Mouse (Mus musculus) retina, embryonic 14.5 days (tissue): ENCODE data around the gene Sec14l1.

ENCODE experiments used
- DNase-seq: peaks from one replicate; pipeline ENCODE4 v3.0.0-alpha.2; 2015; ENCODE audit warnings: low spot score

The Sec14l1 gene

DNA sequence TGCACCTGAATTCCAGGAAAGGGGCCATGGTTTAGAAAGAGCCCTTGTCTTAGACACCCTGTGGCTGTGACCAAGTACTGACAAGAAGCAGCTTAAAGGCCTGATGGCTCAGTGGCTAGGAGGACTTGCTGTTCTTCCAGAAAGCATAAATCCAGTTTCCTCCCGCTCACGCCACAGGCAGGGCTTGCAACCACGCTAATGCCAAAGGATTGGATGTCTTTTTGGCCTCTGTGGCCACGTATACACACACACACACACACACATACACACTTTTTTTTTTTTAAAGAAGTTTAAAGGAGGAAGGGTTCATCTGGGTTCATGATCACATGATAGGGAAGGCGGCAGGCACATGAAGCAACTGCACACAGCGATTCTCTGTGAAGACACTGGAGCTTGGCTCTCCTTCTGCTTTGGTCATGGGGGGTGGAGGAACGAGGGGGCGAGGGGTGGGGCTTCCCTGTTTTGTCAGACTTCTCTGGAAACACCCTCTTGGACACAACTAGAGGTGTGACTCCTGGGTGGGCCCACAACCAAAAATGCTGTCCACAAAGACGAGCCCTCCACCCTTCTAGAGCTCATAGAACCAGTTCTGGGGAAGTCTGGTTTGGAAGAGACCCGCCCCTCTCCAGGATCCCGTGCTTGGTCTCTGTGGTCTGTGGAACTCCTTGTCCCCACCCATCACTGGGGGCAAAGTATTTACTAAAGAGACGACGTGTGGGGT, 26.5 kb upstream of the Sec14l1 start:
- no peak for DNase-seq

DNA sequence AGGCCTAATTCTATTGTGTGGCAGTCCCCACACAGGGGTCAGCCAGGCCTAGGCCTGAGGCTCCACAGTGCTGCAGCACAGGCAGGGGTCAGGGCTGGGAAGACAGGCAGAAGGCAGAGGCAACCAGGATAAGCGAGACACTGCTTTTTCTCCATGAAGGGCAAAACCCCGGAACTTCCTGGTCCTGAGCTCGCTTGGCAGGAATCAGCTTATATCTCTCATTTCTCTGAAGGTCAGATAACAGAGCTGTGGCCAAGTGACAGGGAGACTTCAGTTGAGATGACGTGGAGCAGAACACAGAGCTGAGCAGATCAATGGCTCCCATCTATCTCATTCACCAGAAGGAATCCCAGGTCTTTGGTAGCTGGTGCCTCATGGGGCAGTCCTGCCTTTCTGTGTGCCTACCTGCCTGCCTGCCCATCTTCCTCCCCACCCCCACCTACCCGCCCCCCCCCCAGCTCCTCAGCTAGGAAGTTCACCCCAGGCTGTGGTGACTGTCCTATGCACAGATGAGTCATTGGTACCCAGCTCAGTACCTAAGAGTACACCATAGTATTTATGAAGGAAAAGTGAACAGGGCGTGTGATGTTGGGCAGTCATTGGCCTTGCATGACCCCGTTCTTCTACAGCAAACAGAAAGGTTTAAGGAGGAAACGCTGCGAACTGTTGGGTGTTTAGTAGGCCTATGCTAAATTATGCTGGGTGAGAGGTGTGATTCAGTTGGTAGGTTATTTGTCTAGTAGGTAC, 25.1 kb upstream of the Sec14l1 start:
- no peak for DNase-seq

DNA sequence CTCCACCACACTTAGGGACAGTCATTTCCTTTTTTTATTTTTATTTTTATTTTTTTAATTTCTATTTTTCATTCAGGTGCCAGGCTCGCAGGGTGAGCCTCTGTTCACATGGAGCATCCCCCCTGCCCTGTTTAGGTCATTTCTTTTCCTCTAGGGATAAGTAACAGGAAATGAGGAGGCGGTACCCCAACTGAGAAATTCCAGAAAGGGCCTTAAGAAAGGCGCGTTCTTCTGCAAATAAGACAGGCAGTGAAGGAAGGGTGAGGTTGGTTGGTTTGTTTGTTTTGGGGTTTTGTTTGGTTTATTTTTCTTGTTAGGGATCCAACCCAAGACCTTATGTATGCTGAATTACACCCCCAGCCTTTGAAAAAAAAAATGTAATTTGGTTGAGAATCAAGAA, 23.6 kb upstream of the Sec14l1 start:
- no peak for DNase-seq

DNA sequence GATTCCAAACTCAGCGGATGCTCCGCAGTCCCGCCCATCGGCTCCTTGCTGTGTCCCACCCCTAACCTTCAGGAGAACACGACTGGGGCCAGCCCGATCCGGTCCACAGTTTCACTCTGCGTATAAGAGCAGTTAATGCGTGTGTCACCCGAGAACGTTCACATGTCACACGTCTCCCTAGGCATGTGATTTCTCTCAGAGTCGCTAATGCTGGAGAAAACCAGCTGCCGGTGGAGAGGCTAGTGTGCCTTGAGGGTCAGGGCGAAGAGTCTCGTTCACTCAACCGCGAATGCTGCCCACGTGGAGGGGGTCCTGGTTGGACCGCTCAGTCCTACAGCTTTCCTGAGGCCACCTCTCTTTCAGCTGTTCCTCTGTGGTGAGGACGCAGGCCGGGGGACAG, 23.1 kb upstream of the Sec14l1 start:
- DNase-seq = peak; percentile 51

DNA sequence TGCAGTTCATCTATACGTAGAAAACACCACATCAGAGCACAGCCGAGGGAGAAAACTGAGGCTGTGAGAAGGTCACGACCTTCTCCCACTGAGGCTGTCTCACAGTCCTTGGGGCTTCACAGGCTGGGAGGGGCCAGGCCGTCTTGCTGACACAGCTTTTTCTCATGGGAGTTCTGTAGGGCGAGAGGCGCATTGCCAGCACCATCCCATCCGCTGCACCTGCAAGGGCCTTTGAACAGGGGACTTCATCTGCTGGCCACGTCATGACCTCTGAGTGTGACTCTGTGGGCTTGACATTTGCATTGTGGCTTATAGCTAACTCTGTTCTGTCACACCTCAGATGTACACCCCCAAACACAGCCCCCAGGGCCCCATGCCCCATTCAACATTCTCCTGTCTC, 22.3 kb upstream of the Sec14l1 start:
- peak; percentile 48 for DNase-seq

DNA sequence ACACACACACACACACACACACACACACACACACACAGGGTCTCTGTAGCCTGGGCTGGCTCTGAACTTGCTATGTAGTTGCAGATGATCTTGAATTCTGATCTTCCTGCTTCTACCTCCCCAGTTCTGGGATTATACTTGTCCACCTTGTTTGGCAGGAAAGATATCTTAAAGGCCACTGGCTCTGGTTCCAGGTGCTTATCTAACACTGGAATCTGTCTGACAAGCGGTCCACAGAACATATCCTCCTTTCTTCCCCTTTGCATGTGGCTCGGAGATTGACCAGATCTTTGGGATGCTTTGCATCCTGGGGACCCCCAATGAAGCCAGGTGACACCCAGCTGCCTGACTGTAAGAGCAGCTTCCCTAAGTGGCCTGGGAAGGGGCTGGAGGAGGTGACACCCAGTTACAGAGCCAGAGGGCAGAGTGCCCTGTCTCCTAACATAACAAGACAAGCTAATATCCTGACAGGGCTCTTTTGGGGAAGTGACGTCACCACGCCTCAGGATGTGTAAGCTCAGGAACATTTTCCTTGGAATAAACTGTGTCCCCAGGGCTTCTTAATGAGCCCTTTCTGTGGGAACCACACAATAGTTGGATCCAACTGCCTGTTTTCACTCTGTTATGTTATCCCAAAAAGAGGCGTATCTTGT, 20.9 kb upstream of the Sec14l1 start:
- DNase-seq = no peak

DNA sequence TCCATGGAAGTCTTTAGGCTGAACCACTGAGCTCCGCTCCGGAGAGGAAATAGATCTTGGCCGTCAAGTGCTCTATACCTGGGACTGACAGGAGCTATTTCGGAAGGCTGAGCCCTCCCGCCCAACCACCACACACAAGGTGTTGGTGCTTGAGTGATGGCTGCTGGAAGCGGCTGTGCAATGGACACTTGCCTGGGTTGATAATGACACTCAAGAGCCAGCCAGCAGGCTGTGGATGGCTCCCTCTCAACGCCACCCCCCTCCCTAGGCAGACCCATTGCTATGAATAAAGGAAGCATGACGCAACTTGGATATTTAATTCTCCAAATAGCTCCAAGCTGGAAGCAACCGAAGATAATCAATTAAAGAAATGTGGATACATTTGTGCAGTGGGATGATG, 20.3 kb upstream of the Sec14l1 start:
- DNase-seq = no peak

DNA sequence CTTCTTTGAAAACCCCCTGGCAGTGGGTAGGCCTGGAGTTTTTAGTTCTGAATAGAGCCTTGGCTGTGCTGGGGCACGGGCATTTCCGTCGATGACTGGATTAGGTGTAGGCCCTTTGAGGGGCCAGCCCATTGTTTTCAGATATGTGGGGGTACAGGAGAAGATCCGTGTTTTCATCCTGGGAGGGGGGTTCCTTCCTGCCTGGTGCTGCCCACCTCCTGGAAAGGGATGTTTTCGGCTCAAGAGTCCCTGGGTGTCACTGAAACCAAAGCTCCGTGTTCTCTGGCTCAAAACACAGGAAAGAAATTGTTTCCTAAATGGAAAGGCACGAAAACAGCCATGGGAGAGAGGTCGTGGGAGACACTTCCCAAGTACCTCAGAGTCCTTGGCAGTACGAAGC, 17.9 kb upstream of the Sec14l1 start:
- no peak for DNase-seq

DNA sequence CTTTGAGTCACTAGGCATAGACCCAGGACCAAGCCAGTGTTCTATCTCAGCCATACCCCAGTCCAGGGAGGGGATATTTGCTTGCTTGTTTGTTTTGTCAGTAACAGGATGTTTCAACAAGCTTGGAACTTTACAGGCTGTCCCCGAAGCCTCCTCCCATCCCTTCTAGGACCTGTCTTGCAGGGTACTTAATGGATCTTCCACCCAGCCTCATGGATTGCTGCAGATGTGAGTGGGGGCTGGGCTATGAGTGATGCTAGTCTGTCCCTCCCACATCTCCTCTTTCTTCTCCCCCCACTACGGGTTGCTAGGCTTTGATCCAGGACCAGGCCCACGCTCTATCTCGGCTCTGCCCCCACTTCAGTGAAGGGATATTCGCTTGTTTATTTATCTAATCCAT, 16.8 kb upstream of the Sec14l1 start:
- DNase-seq = no peak

DNA sequence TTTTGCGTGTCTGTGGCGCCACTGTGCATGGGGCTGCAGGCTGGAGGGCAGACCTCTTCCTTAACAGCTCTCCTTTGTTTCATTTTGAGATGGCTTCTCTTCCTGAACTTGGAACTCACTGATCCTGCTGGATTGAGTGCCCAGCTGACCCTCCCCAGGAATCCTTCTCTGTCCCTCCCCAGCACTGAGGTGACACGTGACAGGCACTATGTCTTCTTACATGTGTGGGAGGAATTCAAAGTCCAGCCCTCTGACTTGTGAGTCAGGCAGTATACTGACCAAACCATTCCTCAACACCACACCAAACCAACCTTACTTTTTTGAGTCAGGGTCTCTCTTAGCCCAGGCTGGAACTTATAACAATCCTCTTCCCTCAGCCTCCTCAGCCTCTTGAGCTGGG, 16.2 kb upstream of the Sec14l1 start:
- DNase-seq = no peak

DNA sequence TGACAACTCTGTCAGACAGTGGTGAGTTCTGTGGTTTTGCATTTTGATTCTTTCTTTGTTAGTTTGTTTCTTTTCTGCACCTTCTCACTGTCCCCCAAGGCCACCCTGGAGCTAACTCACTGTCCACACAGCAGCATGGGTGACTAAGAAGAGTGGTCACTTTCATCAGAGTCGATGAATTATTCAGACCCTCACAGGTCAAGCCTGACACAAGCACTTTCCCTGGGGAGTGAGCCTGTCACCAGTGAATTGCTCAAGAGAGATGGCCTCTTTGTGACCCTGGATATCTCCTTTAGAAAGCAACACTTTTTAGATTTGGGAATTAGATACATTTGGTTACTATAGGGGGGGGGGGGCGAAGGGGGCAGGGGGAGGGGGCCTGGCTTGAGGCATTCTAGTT, 15.6 kb upstream of the Sec14l1 start:
- no peak for DNase-seq

DNA sequence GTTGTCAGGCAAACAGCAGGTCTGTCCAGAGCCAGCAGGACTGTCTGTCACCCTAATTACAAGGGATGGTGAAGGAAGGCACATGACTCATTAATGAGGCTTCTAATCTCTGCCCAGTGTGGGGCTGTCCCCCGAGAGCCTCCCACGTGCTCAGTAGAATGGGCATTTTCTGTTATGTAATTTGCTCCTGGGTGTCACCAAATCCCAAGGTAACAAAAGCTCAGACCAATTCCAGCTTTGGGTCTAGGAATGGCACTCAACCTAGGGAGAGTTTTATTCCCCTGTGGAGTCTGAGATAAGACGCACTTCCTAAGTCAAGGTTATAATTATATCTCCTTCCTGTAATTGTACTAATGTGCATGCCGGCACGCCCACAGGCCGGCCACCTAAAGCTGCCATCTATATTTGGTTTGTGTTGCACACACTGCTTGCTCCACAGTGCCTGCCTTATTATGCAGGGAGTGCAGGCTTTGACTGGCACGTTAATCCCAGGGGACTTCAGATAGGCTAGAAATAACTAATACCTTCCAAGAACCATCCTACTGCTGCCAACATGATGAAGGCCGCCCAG, 13.5 kb upstream of the Sec14l1 start:
- DNase-seq = no peak

DNA sequence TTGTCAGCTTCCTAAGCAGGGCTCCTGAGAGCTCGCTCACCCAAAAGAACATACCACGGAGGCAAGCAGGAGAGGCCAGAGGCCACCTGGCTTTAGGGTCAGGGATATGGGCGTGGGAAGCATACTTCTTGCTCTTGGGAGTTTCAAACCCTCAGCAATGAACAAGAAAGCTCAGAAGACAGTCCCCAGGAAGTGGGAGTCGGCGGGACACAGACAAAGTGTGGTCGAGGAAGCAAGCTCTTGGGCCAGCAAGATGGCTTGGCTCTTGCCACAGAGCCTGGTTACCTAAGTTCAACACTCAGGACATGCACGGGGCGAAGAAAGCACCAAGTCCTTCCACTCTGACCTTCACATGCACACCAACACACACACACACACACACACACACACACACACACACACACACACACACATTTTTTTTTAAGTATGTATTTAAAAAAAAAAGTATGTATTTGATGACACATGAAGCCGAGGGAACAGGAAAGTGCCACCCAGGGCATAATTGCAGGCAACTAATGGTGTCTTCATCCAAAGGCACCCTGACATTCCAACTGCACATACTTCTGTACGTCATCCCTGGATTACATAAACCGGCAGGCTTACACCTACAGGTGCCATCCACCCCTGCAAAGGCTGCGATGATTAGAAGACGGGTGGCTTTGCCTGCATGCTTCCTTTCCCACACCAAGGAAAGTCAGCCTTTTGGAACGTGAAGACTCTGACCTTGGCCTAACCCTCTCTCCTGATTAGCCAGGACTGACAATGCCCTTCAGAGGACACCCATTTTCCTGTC, 12.8 kb upstream of the Sec14l1 start:
- DNase-seq = no peak

DNA sequence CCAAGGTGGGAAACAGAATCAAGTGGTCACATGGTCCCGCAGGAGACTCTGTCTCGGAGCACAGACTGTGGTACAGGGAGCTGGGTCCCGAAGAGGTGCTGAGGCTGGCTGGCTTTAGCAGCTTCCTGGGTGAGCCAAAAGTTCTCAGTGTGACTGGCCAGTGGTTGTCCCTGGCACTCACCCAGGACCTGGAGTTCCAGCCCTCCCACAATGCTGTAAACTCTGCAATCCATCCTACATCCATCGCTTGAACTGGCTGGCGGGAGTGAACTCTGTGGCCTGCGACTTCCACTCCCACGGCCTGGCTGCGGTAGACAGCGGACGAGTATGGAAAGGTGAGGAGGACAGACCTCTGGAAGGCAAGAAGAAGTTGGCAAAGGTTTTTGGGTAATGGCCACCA, 11.4 kb upstream of the Sec14l1 start:
- no peak for DNase-seq

DNA sequence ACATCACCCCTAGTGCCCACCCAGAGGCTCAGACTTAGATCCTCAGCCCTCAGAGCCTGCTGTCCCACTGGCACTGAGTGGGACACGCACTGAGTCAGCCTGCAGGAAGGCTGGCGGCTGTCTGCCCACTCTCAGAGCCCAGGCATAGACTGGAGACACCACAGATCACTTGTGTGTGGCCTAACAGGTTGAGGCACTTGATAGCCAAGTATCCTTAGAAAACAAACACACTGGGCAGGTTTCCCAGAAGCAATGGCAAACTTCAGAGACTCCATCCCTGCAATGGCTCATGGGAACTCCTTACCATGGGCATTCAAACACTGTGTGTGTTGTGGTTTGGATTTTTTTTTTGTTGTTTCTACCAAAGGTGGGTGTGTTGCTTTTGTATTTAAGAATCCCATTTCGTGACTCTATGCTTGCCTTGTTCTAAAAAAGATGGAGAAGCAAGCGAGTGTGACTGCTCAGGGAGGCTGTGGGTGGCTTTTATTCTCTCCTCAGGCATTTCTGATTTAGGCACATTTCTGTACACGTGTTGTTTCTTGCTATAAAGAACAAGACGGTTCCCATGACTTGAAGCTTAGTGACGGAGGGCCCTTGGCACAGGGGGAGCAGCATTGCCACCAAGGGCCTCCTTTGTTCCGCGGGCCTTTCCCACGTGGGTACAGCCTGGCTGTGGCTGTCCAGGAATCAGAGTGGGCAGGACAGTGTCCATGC, 10.8 kb upstream of the Sec14l1 start:
- DNase-seq = no peak

DNA sequence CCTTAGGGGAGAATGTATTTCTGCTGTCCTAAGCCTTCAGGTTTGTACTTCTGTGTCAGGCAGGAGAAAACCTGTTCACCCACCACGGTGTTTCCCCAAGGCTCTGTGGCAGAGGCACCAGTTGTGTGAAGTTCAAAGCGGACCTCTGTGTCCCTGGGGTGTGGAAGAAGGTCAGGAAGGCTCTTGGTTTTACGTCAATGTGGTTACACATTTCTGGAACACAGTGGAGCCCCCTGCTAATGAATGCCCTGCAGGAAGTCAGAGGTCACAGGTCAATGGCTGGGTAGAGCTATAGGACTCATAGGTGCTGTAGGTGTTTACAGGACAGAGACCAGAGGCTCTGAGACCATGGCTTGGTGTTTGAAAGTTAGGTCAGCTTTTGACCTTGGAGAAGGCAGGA, 9.7 kb upstream of the Sec14l1 start:
- no peak for DNase-seq

DNA sequence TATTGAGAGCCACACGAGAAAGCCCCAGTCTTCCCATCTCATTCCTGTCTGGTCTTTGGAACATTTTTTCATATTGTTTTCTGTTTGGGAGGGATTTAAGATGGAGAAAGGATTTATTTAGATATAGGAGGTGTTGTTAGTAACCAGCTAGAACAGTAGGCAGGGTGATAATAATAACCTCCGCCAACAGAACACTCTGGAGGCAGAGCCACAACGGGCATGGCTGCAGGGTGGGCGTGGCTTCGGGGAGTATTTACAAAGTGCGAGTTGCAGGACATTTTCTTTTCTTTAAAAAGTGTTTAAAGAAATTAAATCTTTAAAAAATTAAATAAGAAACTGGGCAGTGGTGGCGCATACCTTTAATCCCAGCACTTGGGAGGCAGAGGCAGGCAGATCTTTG, 9.1 kb upstream of the Sec14l1 start:
- DNase-seq = no peak

DNA sequence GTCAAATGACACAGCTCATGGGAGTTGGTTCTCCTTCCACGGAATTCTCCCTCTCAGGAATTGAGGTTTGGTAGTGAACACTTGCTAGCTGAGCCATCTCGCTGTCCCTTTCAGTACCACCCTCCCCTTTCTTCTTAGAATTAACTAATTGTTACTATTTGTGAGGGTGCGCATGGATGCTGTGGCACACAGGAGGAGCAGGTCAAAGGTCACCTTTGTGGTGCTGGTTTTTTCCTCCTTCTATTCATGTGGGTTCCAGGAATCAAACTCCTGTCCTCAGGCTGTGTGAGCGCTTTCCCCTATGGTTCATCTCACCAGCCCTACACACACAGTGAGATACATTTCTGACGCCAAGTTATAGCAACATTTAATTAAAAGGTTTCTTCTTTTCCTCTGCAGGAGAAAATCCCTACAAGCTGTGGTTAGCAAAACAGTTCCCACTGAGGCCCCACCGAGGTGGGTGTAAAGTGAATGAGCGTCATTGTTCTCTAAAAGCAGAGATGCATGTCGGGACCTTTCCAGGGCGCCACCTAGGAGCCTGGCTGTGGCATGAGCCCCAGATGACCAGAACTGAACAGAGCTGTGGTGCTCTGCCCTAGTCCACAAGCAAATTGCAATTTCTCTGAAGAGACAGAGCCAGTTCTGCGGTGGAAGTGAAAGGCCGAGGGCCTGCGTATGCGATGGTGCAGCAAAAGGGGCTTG, 8.2 kb upstream of the Sec14l1 start:
- peak; percentile 71 for DNase-seq

DNA sequence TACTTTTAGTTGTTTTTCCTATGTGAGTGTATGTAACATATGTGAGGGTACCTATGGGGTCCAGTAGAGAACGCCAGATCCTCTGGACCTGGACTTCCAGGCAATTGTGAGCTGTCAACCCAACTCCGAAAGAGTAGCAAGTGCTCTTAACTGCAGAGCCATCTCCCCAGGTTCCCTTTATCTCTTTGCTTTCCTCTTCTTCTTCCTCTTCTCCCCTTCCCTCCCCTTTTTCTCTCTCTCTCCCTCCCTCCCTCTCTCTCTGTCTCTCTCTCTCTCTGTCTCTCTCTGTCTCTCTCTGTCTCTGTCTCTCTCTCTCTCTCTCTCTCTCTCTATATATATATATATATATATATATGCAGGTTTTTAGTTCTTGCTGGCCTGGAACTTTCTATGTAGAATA, 7.1 kb upstream of the Sec14l1 start:
- no peak for DNase-seq

DNA sequence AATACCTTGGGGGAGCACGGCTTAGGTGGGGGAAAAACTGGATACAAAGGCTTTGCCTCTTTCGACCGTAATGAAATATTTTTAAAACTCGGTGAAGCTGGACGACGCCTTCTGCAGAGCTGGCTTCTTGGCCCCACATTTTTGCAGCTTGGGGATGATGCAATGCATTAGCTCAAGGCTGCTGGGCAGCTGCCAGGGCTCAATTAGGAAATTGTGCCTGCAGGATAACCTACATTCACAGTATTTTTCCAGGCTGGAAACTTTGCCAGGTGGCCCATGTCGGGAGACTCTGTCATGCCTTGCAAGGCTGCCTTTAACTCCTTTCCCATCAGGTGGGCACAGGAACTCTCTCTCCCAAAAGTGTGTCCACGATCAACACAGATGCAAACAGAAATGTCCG, 6.4 kb upstream of the Sec14l1 start:
- peak; percentile 49 for DNase-seq
